In the genomic region with DNA sequence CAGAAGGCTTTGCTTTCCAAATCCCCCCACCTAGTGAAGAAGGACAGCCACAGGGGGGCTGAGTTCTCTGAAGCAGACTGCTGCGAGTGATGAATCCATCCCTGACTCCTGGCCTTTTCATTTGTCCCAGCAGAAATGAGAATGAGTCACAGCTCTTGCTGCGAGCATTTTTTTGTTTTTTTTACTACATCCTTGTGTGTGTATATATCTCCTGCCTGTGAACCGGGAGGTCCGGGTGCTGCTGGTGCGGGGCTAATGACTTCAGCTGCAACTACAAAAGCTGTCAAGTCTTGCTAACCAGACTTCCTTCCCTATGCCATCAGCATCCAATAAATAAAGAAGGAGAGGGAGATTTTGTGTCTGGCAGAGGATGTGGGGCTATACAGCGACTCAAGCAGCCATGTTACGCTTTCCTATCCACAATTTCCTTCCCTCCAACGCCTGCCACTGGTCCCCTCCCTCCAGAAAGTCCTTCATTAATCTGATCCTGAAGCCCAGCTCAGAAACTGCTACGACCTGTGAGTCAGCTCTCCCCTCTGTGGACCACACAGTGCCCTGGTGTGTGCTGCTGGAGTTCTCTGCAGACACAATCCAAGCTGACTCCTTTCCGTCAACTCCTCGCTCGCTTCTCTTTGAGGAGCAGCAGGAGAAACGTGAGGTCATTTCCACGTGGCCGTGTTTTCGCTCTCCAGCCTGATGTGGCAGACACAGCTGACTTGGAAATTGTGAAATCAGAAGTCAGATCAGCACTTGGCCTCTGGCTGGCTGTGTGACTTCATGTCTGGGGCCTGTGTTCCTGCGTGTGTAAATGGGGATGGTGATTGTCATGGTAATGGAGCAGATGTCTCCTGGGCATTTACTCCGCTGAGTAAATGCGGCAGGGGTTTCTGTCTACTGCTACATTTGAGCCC, we compare ENCODE assay signal across 8 mouse cellular contexts. TPM values are rescaled to one million over a fixed set of nuclear protein-coding genes. Genes with fewer than 3 reads are reported as not detected.
DNase-seq lines count a peak whose midpoint lies in the region; ATAC-seq and TF ChIP-seq lines count a peak whose summit lies in the region.

No protein-coding gene starts in this region.

- ATAC-seq in Patski = peak; percentile 64
- ATAC-seq in intestine, embryonic 16.5 days = peak; percentile 39

- H3K36me3 ChIP-seq in intestine, embryonic 16.5 days (ENCODE audit: control insufficient read depth, insufficient read depth, low read length) = no peaks in the 10 kb centered on the region
- no peaks in the 10 kb centered on the region for H3K36me3 ChIP-seq in small intestine, adult 2 months (ENCODE audit: control insufficient read depth, insufficient read depth, low read length)

- peak overlapping the region; percentile 45; the same call in 1 of the 2 replicates for H3K9ac ChIP-seq in intestine, embryonic 16.5 days (ENCODE audit: low read depth, low read length)

- in situ Hi-C loops in Patski (cut with MboI; ENCODE audit: low pct_unique_long_range_greater_than_20kb) = no loop called here

- no peak overlapping the region for H3K4me3 ChIP-seq in intestine, embryonic 16.5 days (ENCODE audit: low read length)
- no peak overlapping the region for H3K4me3 ChIP-seq in small intestine, adult 2 months (ENCODE audit: low read depth, low read length)
- no peak overlapping the region for H3K4me3 ChIP-seq in cerebellum, adult 2 months (replicated peaks; ENCODE audit: insufficient read depth, low read depth, low read length)

- H3K9me3 ChIP-seq in intestine, embryonic 16.5 days (ENCODE audit: control insufficient read depth, low read length) = no peaks in the 10 kb centered on the region

- H3K27ac ChIP-seq in intestine, embryonic 16.5 days (ENCODE audit: low read length) = peak overlapping the region; percentile 77
- H3K27ac ChIP-seq in small intestine, adult 2 months (ENCODE audit: insufficient read depth, low read depth, low read length) = peak overlapping the region; percentile 54
- no peak overlapping the region for H3K27ac ChIP-seq in cerebellum, adult 2 months (ENCODE audit: insufficient read depth, low read length)

- H3K27me3 ChIP-seq in Patski = no peaks in the 10 kb centered on the region
- H3K27me3 ChIP-seq in intestine, embryonic 16.5 days (replicated peaks; ENCODE audit: control insufficient read depth, insufficient read depth, low read length) = no peaks in the 10 kb centered on the region
- no peaks in the 10 kb centered on the region for H3K27me3 ChIP-seq in small intestine, adult 2 months (ENCODE audit: control insufficient read depth, insufficient read depth, low read length)
- no peaks in the 10 kb centered on the region for H3K27me3 ChIP-seq in cerebellum, adult 2 months (ENCODE audit: control insufficient read depth, insufficient read depth, low read length)

- no peak overlapping the region for H3K4me2 ChIP-seq in intestine, embryonic 16.5 days (ENCODE audit: low read depth, low read length)

- peak; percentile 33 for DNase-seq in Patski (ENCODE audit: low read depth, low spot score)
- peak; percentile 54 for DNase-seq in embryo, embryonic 10 days (ENCODE audit: low spot score)
- peak; percentile 99 for DNase-seq in heart, adult 11 months
- DNase-seq in lung, postnatal 25 days (ENCODE audit: low spot score) = peak; percentile 68
- no peak for DNase-seq in cerebellum, postnatal 25 days
- DNase-seq in cerebellum, adult 2 months = no peak

- TF ChIP-seq POLR2A in small intestine, adult 2 months (IDR thresholded peaks at IDR 0.05; ENCODE audit: low read depth, low read length) = no peak
- TF ChIP-seq POLR2A in cerebellum, adult 2 months (IDR thresholded peaks at IDR 0.05; ENCODE audit: borderline replicate concordance, insufficient read depth, low read length) = no peak

- POLR2A ChIA-PET in Patski (lab: Charles Lee) = interaction anchor here (0.6 kb wide), 2 partner anchors 20 to 338 kb away, joined by 3 to 6 read pairs; no protein-coding TSS in a partner anchor

- H3K4me1 ChIP-seq in intestine, embryonic 16.5 days (ENCODE audit: control insufficient read depth, insufficient read depth, low read length) = peaks cover 10% of the 10 kb centered on the region
- H3K4me1 ChIP-seq in small intestine, adult 2 months (ENCODE audit: control insufficient read depth, insufficient read depth, insufficient read length, low read length) = peaks cover 4% of the 10 kb centered on the region; the same call in 1 of the 2 replicates
- H3K4me1 ChIP-seq in cerebellum, adult 2 months (ENCODE audit: control insufficient read depth, insufficient read depth, low read length) = no peaks in the 10 kb centered on the region

- CTCF ChIA-PET in Patski (lab: Charles Lee) = no interaction called here

- no peak for TF ChIP-seq CTCF in Patski (IDR thresholded peaks at IDR 0.05)
- no peak for TF ChIP-seq CTCF in small intestine, adult 2 months (IDR thresholded peaks at IDR 0.05; ENCODE audit: extremely low read depth, insufficient read length, insufficient replicate concordance, low read depth, low read length)
- TF ChIP-seq CTCF in cerebellum, adult 2 months (IDR thresholded peaks at IDR 0.05; ENCODE audit: borderline replicate concordance, insufficient read depth, low read depth, low read length) = no peak

- 30% methylated on average over 19 of the region's 19 CpGs for WGBS in intestine, embryonic 16.5 days
- WGBS in small intestine, adult 2 months = 55% methylated on average over 19 of the region's 19 CpGs
- WGBS in cerebellum, adult 2 months = 47% methylated on average over 19 of the region's 19 CpGs

RNA-seq across cellular contexts. Expression of a gene that starts 16.3 kb away (rescaled TPM):
- 3.9 TPM for polyA plus RNA-seq in Patski (2021)
- 7.9 and 8.0 TPM in 2 replicates for polyA plus RNA-seq in intestine, embryonic 16.5 days (2015; fragmentation: Nextera tagmentation; extraction: Ambion mirVana)
- polyA plus RNA-seq in small intestine, adult 2 months (2012; rRNA removed) = 15.8 and 20.1 TPM in 2 replicates
- polyA plus RNA-seq in cerebellum, adult 2 months (2012; rRNA removed) = 70.1 and 74.3 TPM in 2 replicates

Comparison
In these comparisons a context has a peak if more than half of its experiments do, and no peak if none do; other contexts are left out.
1. DNase-seq: peak in Patski (single experiment), embryo, embryonic 10 days (single experiment), heart, adult 11 months (single experiment) and lung, postnatal 25 days (single experiment); none in cerebellum, postnatal 25 days (0 of 2) and cerebellum, adult 2 months (0 of 2).